In genomic region chr6:88061406-88061805, GRCm38 (mm10) we compare ENCODE assay signal across 13 mouse cellular contexts.
"Had no signal": no experiment of that assay in that cellular context is flagged by ENCODE, and none has a peak within 500 bp of the region (broad histone marks: within the 10 kb centered on the region; RNA-seq: fewer than 3 reads in every experiment).

No protein-coding gene starts in this region.

- ATAC-seq: midbrain, embryonic 15.5 days had no signal

- H3K4me1 ChIP-seq: limb, embryonic 12.5 days; lung, embryonic 15.5 days; midbrain, embryonic 15.5 days; neural tube, embryonic 12.5 days had no signal

- H3K27me3 ChIP-seq: limb, embryonic 12.5 days; lung, embryonic 15.5 days; midbrain, embryonic 15.5 days; neural tube, embryonic 12.5 days had no signal

- H3K4me3 ChIP-seq: limb, embryonic 12.5 days; lung, embryonic 15.5 days; megakaryocyte, embryonic 14.5 days; midbrain, embryonic 15.5 days; neural tube, embryonic 12.5 days had no signal

- H3K4me2 ChIP-seq: limb, embryonic 12.5 days; lung, embryonic 15.5 days; midbrain, embryonic 11.5 days; midbrain, embryonic 15.5 days; neural tube, embryonic 12.5 days had no signal

- H3K9me3 ChIP-seq: limb, embryonic 12.5 days; lung, embryonic 15.5 days; midbrain, embryonic 15.5 days; neural tube, embryonic 12.5 days had no signal

- H3K27ac ChIP-seq: limb, embryonic 12.5 days; lung, embryonic 15.5 days; macrophage; midbrain, embryonic 15.5 days; neural tube, embryonic 12.5 days had no signal

- DNase-seq: kidney, adult 18-20 months; kidney, postnatal 14 days; liver; lung, postnatal 14 days; right cerebral cortex, postnatal 4 days; thymus, postnatal 4 days had no signal

- H3K9ac ChIP-seq: limb, embryonic 12.5 days; lung, embryonic 15.5 days; midbrain, embryonic 15.5 days; neural tube, embryonic 12.5 days had no signal

- H3K36me3 ChIP-seq: limb, embryonic 12.5 days; lung, embryonic 15.5 days; midbrain, embryonic 15.5 days; neural tube, embryonic 12.5 days had no signal
